Mouse (Mus musculus): ENCODE data around the gene Sema3b.

Sema3b gene

DNA sequence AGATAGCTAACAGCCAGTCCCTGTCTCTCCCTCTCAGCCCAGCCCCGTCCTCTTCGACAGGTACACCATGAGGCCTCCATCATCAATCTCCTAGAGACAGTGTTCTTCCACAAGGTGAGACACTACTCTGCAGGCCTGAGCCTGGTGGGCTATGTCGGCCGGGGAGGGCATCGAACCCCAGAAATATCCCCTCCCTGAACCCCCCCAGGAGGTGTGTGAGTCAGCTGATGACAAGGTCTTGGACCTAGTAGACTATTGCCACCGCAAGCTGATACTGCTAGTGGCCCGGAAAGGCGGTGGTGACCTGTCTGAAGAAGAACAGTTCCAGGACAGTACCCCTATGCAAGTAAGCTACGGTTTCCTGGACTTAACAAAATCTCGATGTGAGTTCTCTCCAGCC, 60.2 kb downstream of the Sema3b start:
- DNase-seq (ENCODE audit: low spot score) = no peak

DNA sequence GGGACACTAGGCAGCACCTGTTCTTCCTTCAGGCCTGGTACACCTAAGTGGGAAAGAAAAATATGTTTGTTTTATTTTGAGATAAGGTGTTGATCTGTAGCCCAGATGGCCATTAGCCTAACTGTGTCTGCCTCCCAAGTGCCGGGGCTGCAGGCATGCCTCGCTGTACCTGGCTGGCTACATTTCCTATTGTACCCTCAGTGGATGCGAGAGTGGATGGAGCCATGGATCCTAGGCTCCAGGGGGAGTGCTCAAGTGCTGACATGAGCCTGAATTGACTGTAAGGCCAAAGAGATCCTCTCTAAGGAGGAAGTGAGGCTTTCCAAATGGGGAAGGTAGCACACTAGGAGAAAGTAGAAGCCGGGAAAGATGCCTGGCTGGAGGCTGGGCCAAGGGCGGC, 61.1 kb downstream of the Sema3b start:
- no peak for DNase-seq (ENCODE audit: low spot score)

All from retina, embryonic 14.5 days (tissue).